ENCODE assay signal across 8 mouse cellular contexts in the genomic region with DNA sequence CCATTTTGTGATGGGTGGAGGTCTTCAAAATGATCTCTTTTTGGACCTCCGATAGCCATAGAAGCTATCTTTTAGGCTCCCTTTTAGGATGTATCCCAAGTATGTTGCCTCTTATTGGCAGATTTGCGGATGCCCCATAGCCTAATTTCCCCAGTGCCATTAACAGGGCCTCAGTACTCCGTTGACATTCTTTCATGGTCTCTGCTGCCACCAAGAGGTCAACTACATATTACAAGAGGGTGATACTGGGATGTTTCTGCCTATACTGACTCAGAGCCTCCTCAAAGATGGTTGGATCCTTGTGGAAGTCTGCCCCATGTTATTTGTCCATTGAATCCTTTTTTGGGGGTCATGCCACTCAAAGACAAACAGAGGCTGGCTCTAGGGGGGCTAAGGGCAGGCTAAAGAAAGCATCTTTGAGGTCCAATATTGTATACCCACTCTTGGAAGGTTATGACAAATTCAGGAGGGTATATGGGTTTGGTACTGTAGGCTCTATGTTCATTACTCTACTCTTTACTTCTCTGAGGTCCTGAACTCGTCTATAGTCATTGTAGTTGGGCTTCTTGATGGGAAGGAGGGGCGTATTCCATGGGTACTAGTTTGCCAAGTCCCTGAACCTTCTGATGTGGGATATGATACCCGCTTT. TPM values are rescaled to one million over a fixed set of nuclear protein-coding genes. Genes with fewer than 3 reads are reported as not detected.
DNase-seq lines count a peak whose midpoint lies in the region; ATAC-seq and TF ChIP-seq lines count a peak whose summit lies in the region.

No protein-coding gene starts in this region.

- H3K9ac ChIP-seq in midbrain, embryonic 15.5 days: no peak overlapping the region

- no peak overlapping the region for H3K4me3 ChIP-seq in testis, adult 2 months (ENCODE audit: control insufficient read depth, low read depth, low read length)
- H3K4me3 ChIP-seq in cerebellum, adult 2 months (replicated peaks; ENCODE audit: insufficient read depth, low read depth, low read length): no peak overlapping the region
- no peak overlapping the region for H3K4me3 ChIP-seq in midbrain, embryonic 15.5 days

- H3K4me1 ChIP-seq in testis, adult 2 months (ENCODE audit: control insufficient read depth, insufficient read depth, low read length): no peaks in the 10 kb centered on the region
- no peaks in the 10 kb centered on the region for H3K4me1 ChIP-seq in cerebellum, adult 2 months (ENCODE audit: control insufficient read depth, insufficient read depth, low read length)
- no peaks in the 10 kb centered on the region for H3K4me1 ChIP-seq in midbrain, embryonic 15.5 days

- H3K4me2 ChIP-seq in midbrain, embryonic 15.5 days: no peak overlapping the region

- DNase-seq in testis, postnatal 14 days (ENCODE audit: low spot score): no peak
- DNase-seq in cerebellum, adult 2 months: peak; percentile 73 to 77
- DNase-seq in frontal cortex, adult 2 months (ENCODE audit: extremely low spot score in 1 of 2, low spot score in 1 of 2): peak; percentile 30 to 95
- peak; percentile 59 to 81 for DNase-seq in left cerebral cortex, postnatal 10 days (ENCODE audit: extremely low spot score in 1 of 2, low spot score in 2 of 2)
- DNase-seq in splenic B cell, adult 2 months (ENCODE audit: low read depth, low spot score): peak; percentile 85

- no peaks in the 10 kb centered on the region for H3K9me3 ChIP-seq in midbrain, embryonic 15.5 days

- no peak for TF ChIP-seq POLR2A in testis, adult 2 months (IDR thresholded peaks at IDR 0.05; ENCODE audit: control insufficient read depth, low read depth, low read length)
- TF ChIP-seq POLR2A in cerebellum, adult 2 months (IDR thresholded peaks at IDR 0.05; ENCODE audit: borderline replicate concordance, insufficient read depth, low read length): no peak

- H3K27me3 ChIP-seq in testis, adult 2 months (ENCODE audit: control insufficient read depth, insufficient read depth, low read length): no peaks in the 10 kb centered on the region
- no peaks in the 10 kb centered on the region for H3K27me3 ChIP-seq in cerebellum, adult 2 months (ENCODE audit: control insufficient read depth, insufficient read depth, low read length)
- no peaks in the 10 kb centered on the region for H3K27me3 ChIP-seq in midbrain, embryonic 15.5 days (replicated peaks)
- no peaks in the 10 kb centered on the region for H3K27me3 ChIP-seq in splenic B cell, adult 2 months (ENCODE audit: control insufficient read depth, insufficient read depth, low read length, poor library complexity, severe bottlenecking)

- H3K36me3 ChIP-seq in testis, adult 2 months (ENCODE audit: control insufficient read depth, insufficient read depth, low read length): no peaks in the 10 kb centered on the region
- H3K36me3 ChIP-seq in midbrain, embryonic 15.5 days (replicated peaks): no peaks in the 10 kb centered on the region
- no peaks in the 10 kb centered on the region for H3K36me3 ChIP-seq in splenic B cell, adult 2 months (ENCODE audit: control insufficient read depth, insufficient read depth, low read length, poor library complexity, severe bottlenecking)

- intact Hi-C loops in left cerebral cortex, postnatal 10 days (cut with DNase I): loop anchor here (5.0 to 10.0 kb wide), 2 partner anchors 540 to 658 kb away; no protein-coding TSS in a partner anchor

- ATAC-seq in inflammation-experienced regulatory T-cells, adult 6 months: peak; percentile 87
- ATAC-seq in midbrain, embryonic 15.5 days (replicated peaks): peak; percentile 79

- no peak overlapping the region for H3K27ac ChIP-seq in testis, adult 2 months (ENCODE audit: control insufficient read depth, insufficient read depth, low read depth, low read length)
- no peak overlapping the region for H3K27ac ChIP-seq in cerebellum, adult 2 months (ENCODE audit: insufficient read depth, low read length)
- no peak overlapping the region for H3K27ac ChIP-seq in midbrain, embryonic 15.5 days

- peak; percentile 22; the same call in 1 of the 2 replicates for TF ChIP-seq CTCF in testis, adult 2 months (IDR thresholded peaks at IDR 0.05; ENCODE audit: control insufficient read depth, insufficient read depth, insufficient replicate concordance, low read depth, low read length)
- peak; percentile 79 for TF ChIP-seq CTCF in cerebellum, adult 2 months (IDR thresholded peaks at IDR 0.05; ENCODE audit: borderline replicate concordance, insufficient read depth, low read depth, low read length)

- 43% methylated on average over 6 of the region's 6 CpGs for WGBS in cerebellum, adult 2 months
- 44% methylated on average over 6 of the region's 6 CpGs for WGBS in midbrain, embryonic 15.5 days

RNA-seq across cellular contexts. Expression of a gene that starts 25.6 kb away (rescaled TPM):
- 1.7 and 2.2 TPM in 2 replicates for polyA plus RNA-seq in testis, adult 2 months (2012; rRNA removed)
- polyA plus RNA-seq in cerebellum, adult 2 months (2012; rRNA removed): 5.4 and 6.7 TPM in 2 replicates
- 8.9 and 9.1 TPM in 2 replicates for polyA plus RNA-seq in frontal cortex, adult 2 months (2012; rRNA removed)
- polyA plus RNA-seq in inflammation-experienced regulatory T-cells, adult 6 months (2017; shearing (Covaris generic)): 10 to 100 TPM; 16.2 to 33.9 (median 32.4) TPM
- 10 to 100 TPM; 13.2 to 16.4 TPM for total RNA-seq in left cerebral cortex, postnatal 10 days (2021)
- polyA plus RNA-seq in midbrain, embryonic 15.5 days (2015; fragmentation: Nextera tagmentation; extraction: Ambion mirVana): 3.7 and 3.9 TPM in 2 replicates
